Mouse (Mus musculus): ENCODE measurements around the gene A830018L16Rik. TPM values are rescaled to one million over a fixed set of nuclear protein-coding genes. Genes with fewer than 3 reads are reported as not detected.
A peak's percentile ranks its signal among the peaks of the same experiment; 100 is the strongest.
"Not testable (repeated sequence)": the region's sequence is repeated elsewhere in the genome, so short reads cannot be mapped to it uniquely, and the experiment has no call there.

A830018L16Rik gene
- polyA plus RNA-seq, 1 experiment from 2014 or later, result 10.4 TPM

DNA sequence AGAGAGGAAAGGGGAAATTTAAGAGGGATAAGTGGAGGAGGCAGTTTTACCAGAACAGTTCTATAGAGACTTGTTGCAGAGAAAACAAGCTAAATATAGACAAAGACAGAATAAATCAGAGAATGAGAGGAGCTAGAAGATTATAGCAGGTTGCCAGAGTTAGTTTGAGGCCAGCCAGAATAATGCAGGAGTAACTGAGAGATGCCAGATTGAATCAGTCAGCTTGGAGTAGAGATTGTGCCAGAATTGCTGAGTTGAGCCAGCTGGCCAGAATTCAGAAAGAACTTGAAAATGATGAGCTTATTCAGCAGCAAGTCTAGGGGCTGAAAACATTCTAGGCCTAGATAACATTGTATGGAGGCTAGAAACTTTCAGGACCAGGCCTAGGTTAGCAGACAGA, 502.0 kb downstream of the A830018L16Rik start:
- Histone ChIP-seq H3K27ac (replicated peaks) (no peak overlapping the region), H3K9me3 (peaks cover 4% of the 10 kb centered on the region), H3K9ac (no peak overlapping the region), H3K4me3 (no peak overlapping the region), H3K27me3 (no peaks in the 10 kb centered on the region), H3K4me2 (no peak overlapping the region), H3K4me1 (replicated peaks) (no peaks in the 10 kb centered on the region), H3K36me3 (no peaks in the 10 kb centered on the region)
- no peak for ATAC-seq (ENCODE audit: low read depth)

DNA sequence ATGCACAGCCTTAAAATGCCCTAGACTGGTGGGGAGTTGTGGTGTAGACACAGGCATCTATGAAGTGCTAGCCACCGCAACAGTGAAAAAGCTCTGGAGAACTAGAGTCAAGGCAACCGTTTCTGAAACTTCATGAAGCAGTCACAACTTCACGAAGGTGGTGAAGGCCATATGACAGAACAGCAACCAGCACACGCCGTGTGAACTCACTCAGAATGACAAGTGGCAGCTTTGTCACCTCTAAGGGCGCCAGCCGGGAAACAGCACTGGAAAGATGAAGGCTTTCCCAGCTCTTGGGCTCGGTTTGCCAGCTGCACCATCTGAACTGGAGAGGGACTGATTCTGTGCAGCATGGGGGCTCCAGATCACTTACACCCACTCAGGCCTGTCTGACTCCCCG, 523.1 kb downstream of the A830018L16Rik start:
- no peaks in the 10 kb centered on the region for H3K9me3 ChIP-seq
- H3K4me3 ChIP-seq, result no peak overlapping the region
- no peaks in the 10 kb centered on the region for H3K4me1 ChIP-seq (replicated peaks)
- H3K27me3 ChIP-seq, result no peaks in the 10 kb centered on the region
- WGBS, result 80% methylated on average over 9 of the region's 9 CpGs
- no peak for ATAC-seq (ENCODE audit: low read depth)
- no peak overlapping the region for H3K4me2 ChIP-seq
- no peak overlapping the region for H3K27ac ChIP-seq (replicated peaks)
- H3K36me3 ChIP-seq, result no peaks in the 10 kb centered on the region
- H3K9ac ChIP-seq, result no peak overlapping the region

DNA sequence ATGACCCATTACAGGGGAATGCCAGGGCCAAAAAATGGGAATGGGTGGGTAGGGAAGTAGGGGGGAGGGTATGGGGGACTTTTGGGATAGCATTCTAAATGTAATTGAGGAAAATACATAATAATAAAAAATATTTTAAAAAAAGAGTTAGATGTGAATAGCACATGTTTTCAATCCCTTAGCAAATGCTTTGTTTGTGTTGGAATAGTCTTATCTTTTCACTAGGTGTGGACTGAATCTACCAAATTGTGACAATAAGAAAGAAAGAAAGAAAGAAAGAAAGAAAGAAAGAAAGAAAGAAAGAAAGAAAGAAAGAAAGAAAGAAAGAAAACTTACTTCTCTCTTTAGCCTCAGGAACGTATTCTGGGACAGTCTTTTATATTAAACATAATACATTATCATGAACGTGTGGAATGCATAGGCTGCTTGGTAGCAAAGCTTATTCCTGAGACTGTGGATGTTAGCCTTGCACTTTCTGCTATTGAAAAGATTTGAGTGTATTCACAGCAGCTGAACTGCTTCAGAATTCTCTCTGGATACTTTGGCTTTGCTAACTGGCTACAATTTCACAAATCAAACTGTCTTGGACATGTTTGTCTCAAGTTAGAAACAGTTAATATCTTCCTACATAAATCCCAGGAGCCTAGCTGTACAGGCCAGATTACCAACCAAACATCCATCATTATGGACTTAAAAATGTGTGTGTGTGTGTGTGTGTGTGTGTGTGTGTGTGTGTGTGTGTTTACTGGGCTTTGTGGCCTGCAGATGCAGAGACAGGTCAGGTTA, 545.7 kb downstream of the A830018L16Rik start:
- Histone ChIP-seq H3K27ac (replicated peaks) (no peak overlapping the region), H3K9me3 (no peaks in the 10 kb centered on the region), H3K4me2 (no peak overlapping the region), H3K4me1 (replicated peaks) (no peaks in the 10 kb centered on the region), H3K27me3 (no peaks in the 10 kb centered on the region), H3K4me3 (no peak overlapping the region), H3K9ac (no peak overlapping the region), H3K36me3 (no peaks in the 10 kb centered on the region)
- WGBS, result 81% methylated on average over 2 of the region's 2 CpGs
- ATAC-seq (ENCODE audit: low read depth), result no peak

DNA sequence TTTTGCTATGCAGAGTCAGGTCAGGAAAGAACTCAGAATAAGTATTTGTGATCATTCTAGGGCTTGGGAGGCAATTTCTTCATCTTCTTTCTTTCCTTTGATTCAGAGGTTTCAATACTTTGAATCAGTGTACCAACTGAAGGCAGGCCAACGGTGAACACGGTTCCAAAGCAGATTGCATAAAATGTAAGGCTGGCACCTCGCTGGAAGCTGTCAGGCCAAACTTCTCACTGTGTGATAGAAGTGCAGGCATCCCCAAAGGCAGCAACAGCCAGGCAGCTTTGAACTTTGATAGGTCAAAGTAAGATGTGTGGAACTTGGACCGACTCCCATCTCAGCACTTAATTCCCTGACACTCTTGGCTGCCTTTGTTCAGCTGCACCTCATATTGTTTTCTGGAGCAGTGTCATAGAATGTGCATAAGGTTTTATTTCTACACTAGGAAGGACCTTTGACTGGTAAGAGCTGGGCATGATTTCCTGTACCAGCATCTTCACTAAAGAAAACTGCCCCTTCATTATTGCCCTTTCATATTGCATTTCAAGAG, 568.8 kb downstream of the A830018L16Rik start:
- Histone ChIP-seq H3K27me3 (no peaks in the 10 kb centered on the region), H3K4me2 (no peak overlapping the region), H3K4me3 (no peak overlapping the region), H3K9ac (no peak overlapping the region), H3K36me3 (no peaks in the 10 kb centered on the region), H3K4me1 (replicated peaks) (no peaks in the 10 kb centered on the region), H3K27ac (replicated peaks) (no peak overlapping the region), H3K9me3 (no peaks in the 10 kb centered on the region)
- ATAC-seq (ENCODE audit: low read depth), result no peak
- 87% methylated on average over 4 of the region's 4 CpGs for WGBS

DNA sequence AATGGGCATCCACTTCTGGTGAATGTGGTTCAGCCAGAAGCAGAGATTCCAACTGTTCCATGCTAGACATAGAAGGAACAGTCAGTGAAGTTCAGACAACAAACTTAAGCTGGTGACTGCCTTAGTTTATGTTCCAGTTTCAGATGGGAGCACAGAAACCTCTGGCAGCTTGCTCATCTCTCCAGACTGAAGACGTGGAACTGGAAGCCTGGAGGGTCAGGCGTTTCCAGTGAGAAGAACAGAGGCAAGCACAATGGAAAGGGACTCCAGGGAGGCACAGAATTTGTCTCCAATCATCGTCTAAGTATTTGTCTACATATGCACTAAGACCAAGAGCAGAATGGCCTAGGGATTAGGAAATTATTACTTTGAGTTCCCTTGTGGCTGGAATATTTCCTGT, 576.1 kb downstream of the A830018L16Rik start:
- Histone ChIP-seq H3K27me3 (no peaks in the 10 kb centered on the region), H3K27ac (replicated peaks) (no peak overlapping the region), H3K4me1 (replicated peaks) (no peaks in the 10 kb centered on the region), H3K36me3 (no peaks in the 10 kb centered on the region), H3K9ac (no peak overlapping the region), H3K4me2 (no peak overlapping the region), H3K9me3 (no peaks in the 10 kb centered on the region), H3K4me3 (no peak overlapping the region)
- WGBS, result 80% methylated on average over 3 of the region's 3 CpGs
- ATAC-seq (ENCODE audit: low read depth), result no peak

DNA sequence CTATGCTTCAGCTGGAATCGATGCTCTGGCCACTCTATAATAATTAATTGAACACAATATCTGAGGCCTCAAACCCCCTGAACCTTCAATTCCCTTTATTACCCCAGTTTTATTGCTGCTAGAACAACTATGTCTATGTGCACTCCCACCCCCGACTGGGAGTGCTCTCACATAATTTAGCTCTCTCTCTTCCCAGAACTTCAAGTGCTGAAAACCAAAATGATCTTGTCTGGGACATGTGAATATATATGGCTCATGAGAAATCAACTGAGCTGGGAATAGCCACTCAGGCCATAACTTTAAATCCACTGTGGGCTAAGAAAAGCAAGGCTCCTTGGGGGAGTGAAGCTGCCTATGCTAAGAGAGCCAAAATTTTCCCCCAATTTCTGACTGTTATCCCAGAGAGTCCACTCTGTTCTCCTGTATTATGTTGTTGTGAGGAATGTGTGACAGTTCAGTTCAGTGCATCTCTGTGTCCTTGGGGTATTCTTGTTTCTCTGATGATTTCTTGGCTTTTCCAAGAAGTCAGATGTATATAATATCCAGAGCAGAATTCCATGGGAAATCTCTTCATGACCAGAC, 582.5 kb downstream of the A830018L16Rik start:
- 29% methylated on average over 2 of the region's 2 CpGs for WGBS
- Histone ChIP-seq H3K27ac (replicated peaks) (no peak overlapping the region), H3K36me3 (no peaks in the 10 kb centered on the region), H3K4me2 (no peak overlapping the region), H3K27me3 (no peaks in the 10 kb centered on the region), H3K9me3 (no peaks in the 10 kb centered on the region), H3K9ac (no peak overlapping the region), H3K4me1 (replicated peaks) (peaks cover 16% of the 10 kb centered on the region; the same call in 1 of the 2 replicates), H3K4me3 (no peak overlapping the region)
- ATAC-seq (ENCODE audit: low read depth), result no peak

DNA sequence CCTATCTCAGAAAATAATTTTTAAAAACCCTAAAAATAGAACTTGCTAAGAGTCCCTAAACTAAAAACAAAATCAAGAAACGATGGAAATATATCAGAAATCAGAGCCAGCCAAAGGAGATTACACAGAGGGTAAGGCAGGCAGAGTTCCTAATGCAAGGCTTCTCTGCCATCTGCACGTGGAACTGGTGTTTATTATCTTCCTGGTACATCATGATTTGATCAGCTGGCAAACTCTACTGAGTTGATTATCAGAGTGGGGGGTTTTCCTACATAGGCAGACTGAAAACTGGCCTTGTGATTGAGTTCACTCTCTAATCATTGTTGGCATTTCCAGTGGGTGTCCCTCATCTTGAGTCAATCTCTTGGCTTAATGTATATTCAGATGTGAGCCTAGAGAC, 583.7 kb downstream of the A830018L16Rik start:
- no peaks in the 10 kb centered on the region for H3K9me3 ChIP-seq
- peaks cover 16% of the 10 kb centered on the region; the same call in 1 of the 2 replicates for H3K4me1 ChIP-seq (replicated peaks)
- H3K4me3 ChIP-seq, result no peak overlapping the region
- H3K27ac ChIP-seq (replicated peaks), result no peak overlapping the region
- no peak overlapping the region for H3K9ac ChIP-seq
- 76% methylated on average over 2 of the region's 2 CpGs for WGBS
- no peaks in the 10 kb centered on the region for H3K36me3 ChIP-seq
- H3K4me2 ChIP-seq, result no peak overlapping the region
- no peaks in the 10 kb centered on the region for H3K27me3 ChIP-seq
- ATAC-seq (ENCODE audit: low read depth), result no peak

DNA sequence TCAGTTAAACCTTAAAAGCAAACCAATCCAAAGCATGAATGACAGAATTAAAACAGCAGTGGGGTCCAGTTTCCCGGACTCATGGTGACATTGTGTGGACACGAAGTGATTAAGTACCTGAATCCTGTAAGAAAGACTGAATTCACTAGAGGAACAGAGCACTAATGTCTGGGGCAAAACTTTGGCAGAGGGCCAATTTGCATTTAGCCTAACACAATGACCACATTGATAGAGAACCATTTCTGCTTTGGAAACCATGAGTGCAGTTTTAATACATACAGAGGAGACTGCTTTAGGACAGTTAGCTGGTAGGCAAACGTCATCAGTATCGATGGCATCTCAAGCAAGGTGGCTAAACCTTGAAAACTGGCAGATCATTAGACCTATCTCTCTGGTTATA, 586.7 kb downstream of the A830018L16Rik start:
- WGBS, result 24% methylated on average over 4 of the region's 4 CpGs
- Histone ChIP-seq H3K27me3 (no peaks in the 10 kb centered on the region), H3K9ac (no peak overlapping the region), H3K9me3 (no peaks in the 10 kb centered on the region), H3K4me2 (no peak overlapping the region), H3K36me3 (no peaks in the 10 kb centered on the region), H3K4me1 (replicated peaks) (peaks cover 16% of the 10 kb centered on the region; the same call in 1 of the 2 replicates), H3K4me3 (no peak overlapping the region), H3K27ac (replicated peaks) (no peak overlapping the region)
- ATAC-seq (ENCODE audit: low read depth), result peak; percentile 87

DNA sequence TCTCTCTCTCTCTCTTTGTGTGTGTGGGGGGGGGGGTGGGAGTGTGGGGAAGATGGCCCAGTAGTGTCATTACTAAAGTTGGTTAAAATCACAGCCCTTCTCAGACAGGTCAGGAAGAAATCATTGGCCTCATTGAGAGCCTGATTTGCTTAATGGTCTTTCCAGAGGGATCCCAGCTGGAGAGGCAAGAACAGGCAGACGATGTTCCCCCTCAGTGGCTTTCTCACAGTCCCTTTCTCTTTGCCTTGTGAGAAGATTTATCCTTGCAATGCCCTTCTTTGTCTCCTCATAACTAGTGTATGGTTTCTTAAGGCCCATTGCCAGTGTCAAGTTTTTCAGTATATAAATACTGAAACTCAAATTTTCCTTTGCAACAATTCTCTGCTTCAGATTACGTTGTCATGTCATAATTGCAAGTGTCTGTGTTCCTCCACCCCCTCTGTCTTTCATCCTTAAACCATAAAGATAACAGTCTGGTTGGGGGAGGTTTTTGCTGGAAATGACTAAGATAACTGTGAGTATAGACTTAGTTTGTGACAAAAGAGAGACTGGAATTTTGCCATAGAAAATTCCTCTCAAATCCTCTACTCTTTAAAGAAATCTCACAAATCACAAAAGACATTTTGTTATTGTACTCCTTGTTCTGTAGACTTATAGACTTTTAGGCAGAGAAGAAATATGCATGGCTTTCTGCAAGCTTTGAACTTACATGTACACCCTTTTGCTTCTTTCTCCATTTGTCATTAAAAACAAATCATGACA, 595.1 kb downstream of the A830018L16Rik start:
- Histone ChIP-seq H3K4me2 (no peak overlapping the region), H3K27me3 (no peaks in the 10 kb centered on the region)
- 29% methylated on average over 2 of the region's 2 CpGs for WGBS

DNA sequence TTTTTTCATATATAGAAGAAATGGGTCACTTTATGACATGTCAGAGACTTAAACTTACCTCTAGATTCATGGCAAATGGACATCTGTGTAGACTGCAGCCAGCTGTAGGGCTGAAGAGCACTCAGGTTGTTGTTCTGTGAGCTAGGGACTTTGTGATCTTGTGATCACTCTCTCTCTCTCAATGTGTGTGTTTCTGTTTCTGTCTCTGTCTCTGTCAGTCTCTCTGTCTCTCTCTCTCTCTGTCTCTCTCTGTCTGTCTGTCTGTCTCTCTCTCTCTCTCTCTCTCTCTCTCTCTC, 595.6 kb downstream of the A830018L16Rik start:
- H3K36me3 ChIP-seq, result no peaks in the 10 kb centered on the region
- H3K9me3 ChIP-seq, result no peaks in the 10 kb centered on the region
- no peak overlapping the region for H3K4me2 ChIP-seq
- no peak overlapping the region for H3K27ac ChIP-seq (replicated peaks)
- no peaks in the 10 kb centered on the region for H3K27me3 ChIP-seq
- H3K4me3 ChIP-seq, result no peak overlapping the region
- H3K4me1 ChIP-seq (replicated peaks), result no peaks in the 10 kb centered on the region
- ATAC-seq (ENCODE audit: low read depth), result no peak
- H3K9ac ChIP-seq, result no peak overlapping the region

More for the DNA sequence above, 595.1 kb downstream of the A830018L16Rik start:
- no peaks in the 10 kb centered on the region for H3K36me3 ChIP-seq
- no peaks in the 10 kb centered on the region for H3K9me3 ChIP-seq
- H3K9ac ChIP-seq, result no peak overlapping the region
- H3K4me3 ChIP-seq, result no peak overlapping the region
- H3K4me1 ChIP-seq (replicated peaks), result no peaks in the 10 kb centered on the region
- ATAC-seq (ENCODE audit: low read depth), result no peak
- H3K27ac ChIP-seq (replicated peaks), result no peak overlapping the region

DNA sequence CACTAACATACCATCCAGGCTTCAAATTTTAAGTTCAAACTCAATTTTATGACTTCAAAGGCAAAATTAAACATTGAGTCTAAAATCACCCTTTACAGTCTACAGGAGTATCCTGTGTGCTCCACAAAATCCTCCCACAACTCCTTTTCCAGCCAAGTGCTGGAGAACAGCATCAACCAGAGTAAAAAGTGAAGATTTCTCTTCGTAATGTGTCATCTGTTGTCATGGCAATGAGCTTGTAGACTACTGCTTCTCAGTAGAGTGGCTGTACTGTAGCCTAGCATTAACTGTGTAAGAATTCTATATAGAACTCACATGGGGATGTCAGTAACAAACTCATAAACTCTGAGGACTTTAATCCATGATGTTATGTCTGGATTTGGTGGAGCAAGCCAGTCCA, 596.7 kb downstream of the A830018L16Rik start:
- Histone ChIP-seq H3K27ac (replicated peaks) (no peak overlapping the region), H3K36me3 (no peaks in the 10 kb centered on the region), H3K9me3 (no peaks in the 10 kb centered on the region), H3K4me3 (no peak overlapping the region), H3K9ac (no peak overlapping the region), H3K27me3 (no peaks in the 10 kb centered on the region), H3K4me2 (no peak overlapping the region), H3K4me1 (replicated peaks) (no peaks in the 10 kb centered on the region)
- 91% methylated on average over 1 of the region's 1 CpGs for WGBS
- ATAC-seq (ENCODE audit: low read depth), result no peak

DNA sequence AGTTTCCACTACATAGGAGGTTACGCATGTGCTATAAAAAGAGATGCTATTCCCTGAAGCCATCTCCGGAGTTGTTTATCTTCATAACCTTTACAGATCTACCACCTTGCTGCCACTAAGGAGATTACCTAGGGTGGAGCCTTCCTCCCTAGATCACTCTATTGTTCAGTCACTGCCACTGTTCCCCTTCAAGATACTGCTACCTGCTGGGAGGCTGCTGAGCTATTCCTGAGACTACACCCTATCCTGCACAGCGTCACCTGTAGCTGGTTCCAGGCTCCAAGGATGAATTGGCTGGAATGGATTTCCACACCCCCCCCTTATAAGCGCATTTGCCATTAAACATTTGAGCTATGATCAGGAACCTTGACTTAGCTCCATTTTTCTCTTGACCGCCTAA, 606.7 kb downstream of the A830018L16Rik start:
- WGBS, result 91% methylated on average over 5 of the region's 5 CpGs
- H3K4me1 ChIP-seq (replicated peaks); H3K4me3 ChIP-seq; H3K36me3 ChIP-seq; H3K27ac ChIP-seq (replicated peaks); ATAC-seq (ENCODE audit: low read depth); H3K9me3 ChIP-seq; H3K27me3 ChIP-seq; H3K9ac ChIP-seq; H3K4me2 ChIP-seq: not testable (repeated sequence)
